Mouse (Mus musculus) liver, embryonic 14.5 days (tissue): ENCODE measurements around the gene Itpkb. TPM values are rescaled to one million over a fixed set of nuclear protein-coding genes. Genes with fewer than 3 reads are reported as not detected.

Experiments
- ATAC-seq: fragments of 200-750 bp; cut with Nextera tagmentation; 2 replicates; pipeline ENCODE4 v1.8.0; 2017; ENCODE audit warnings: moderate number of reproducible peaks, mild to moderate bottlenecking, moderate library complexity; ENCODE audit not compliant: insufficient read depth
- DNase-seq, 3 experiments: peaks; one replicate each; pipeline ENCODE4 v3.0.0-alpha.2; 2012 to 2013; ENCODE audit warnings: low read depth in 3 of 3, low spot score in 3 of 3
- H3K27ac ChIP-seq: fragments of 300-500 bp; sonication (generic); 2 replicates; pipeline ENCODE4 v1.5.1; 2014; ENCODE audit warnings: moderate library complexity, mild to moderate bottlenecking, control low read depth, inconsistent platforms
- H3K27me3 ChIP-seq: fragments of 300-500 bp; sonication (generic); 2 replicates; pipeline ENCODE4 v1.6.1; 2014; ENCODE audit warnings: mild to moderate bottlenecking, low read length, moderate library complexity; ENCODE audit not compliant: control insufficient read depth, insufficient read depth
- H3K36me3 ChIP-seq: fragments of 300-500 bp; sonication (generic); replicated peaks from 2 replicates; pipeline ENCODE4 v1.6.1; 2014; ENCODE audit warnings: low read depth; ENCODE audit not compliant: control insufficient read depth, insufficient read depth
- H3K4me1 ChIP-seq, 2 experiments: fragments of 200-500 bp in 1 of 2; fragments of 300-500 bp in 1 of 2; sonication (generic) in 1 of 2; replicated peaks; 2 replicates each; pipeline ENCODE4 v1.6.1; 2012 to 2014; ENCODE audit warnings: antibody characterized with exemption in 1 of 2, inconsistent platforms in 1 of 2, low read length in 1 of 2; ENCODE audit not compliant: control insufficient read depth in 2 of 2, insufficient read depth in 2 of 2
- H3K4me2 ChIP-seq: fragments of 300-500 bp; sonication (generic); 2 replicates; pipeline ENCODE4 v1.6.1; 2014; ENCODE audit warnings: low read depth, mild to moderate bottlenecking, control low read depth, moderate library complexity
- H3K4me3 ChIP-seq, 2 experiments: fragments of 200-500 bp in 1 of 2; fragments of 300-500 bp in 1 of 2; sonication (generic) in 1 of 2; 2 replicates each; pipeline ENCODE4 v1.5.1; 2012 to 2014; ENCODE audit warnings: low read depth in 2 of 2, low read length in 2 of 2, mild to moderate bottlenecking in 2 of 2, control low read depth in 1 of 2, inconsistent platforms in 1 of 2, moderate library complexity in 1 of 2; ENCODE audit not compliant: insufficient read depth in 1 of 2
- H3K9ac ChIP-seq: fragments of 300-500 bp; sonication (generic); replicated peaks from 2 replicates; pipeline ENCODE4 v1.6.1; 2014; ENCODE audit warnings: mild to moderate bottlenecking, control low read depth, moderate library complexity
- H3K9me3 ChIP-seq: fragments of 300-500 bp; sonication (generic); 2 replicates; pipeline ENCODE4 v1.6.1; 2016; ENCODE audit warnings: low read length, mixed read lengths; ENCODE audit not compliant: control insufficient read depth
- CTCF ChIP-seq: IDR thresholded peaks from 2 replicates; pipeline ENCODE4 v1.5.1; 2016; ENCODE audit warnings: antibody characterized with exemption, low read depth, control low read depth
- EP300 ChIP-seq: IDR thresholded peaks from 2 replicates; pipeline ENCODE4 v1.6.1; 2016; ENCODE audit warnings: antibody characterized with exemption, low read depth
- WGBS: fragments of 180-500 bp; shearing (Covaris S2); extraction: QIAGEN DNeasy Blood & Tissue Kit; methylation state at CpG from one replicate; pipeline ENCODE4 v1.1.7; 2014; ENCODE audit not compliant: insufficient replicate concordance; 5-methylcytosine and 5-hydroxymethylcytosine counted together
- polyA plus RNA-seq, 2 experiments: library from polyadenylated mRNA; depleted of rRNA in 1 of 2; stranded (reverse) in 1 of 2; unstranded in 1 of 2; fragments of >200 nt; fragmentation: Nextera tagmentation in 1 of 2; extraction: Ambion mirVana in 1 of 2; gene quantifications; 2 replicates each; pipeline versions ENCODE4 v1.2.1 to v1.2.3; 2012 to 2014

The Itpkb gene
- polyA plus RNA-seq, 2 experiments = 0.52 to 1.3 TPM

- 18% methylated on average over 20 of the region's 20 CpGs for WGBS
- H3K27me3 ChIP-seq = peaks cover 8% of the 10 kb centered on the region; the same call in 1 of the 2 replicates
- no peaks in the 10 kb centered on the region for H3K36me3 ChIP-seq
- H3K27ac ChIP-seq = no peak overlapping the region
- no peak for TF ChIP-seq CTCF
- no peak for TF ChIP-seq EP300
- H3K4me2 ChIP-seq = 0 out of 2 replicates have a peak overlapping the region, but pooled peaks have one; percentile 13
- H3K9ac ChIP-seq = no peak overlapping the region
- H3K9me3 ChIP-seq = no peaks in the 10 kb centered on the region
- DNase-seq (no peak), ATAC-seq (no peak)
- 0 out of 4 replicates have a peak overlapping the region, but pooled peaks of 1 of the 2 experiments have one; percentile 18 for H3K4me3 ChIP-seq
- H3K4me1 ChIP-seq = peaks cover 0 to 24% of the 10 kb centered on the region in 2 experiments; a peak in 3 of 4 replicates
Measured at GRCm38 (mm10) chr1:180313517-180314440, 16.5 kb upstream of the Itpkb start.

- H3K27ac ChIP-seq = no peak overlapping the region
- H3K4me3 ChIP-seq = no peak overlapping the region
- no peak for ATAC-seq
- no peak overlapping the region for H3K4me2 ChIP-seq
- DNase-seq = no peak
- H3K9ac ChIP-seq = no peak overlapping the region
- H3K27me3 ChIP-seq = peaks cover 8% of the 10 kb centered on the region; the same call in 1 of the 2 replicates
- no peaks in the 10 kb centered on the region for H3K36me3 ChIP-seq
- TF ChIP-seq CTCF (no peak), EP300 (no peak)
- peaks cover 0 to 26% of the 10 kb centered on the region in 2 experiments; a peak in 3 of 4 replicates for H3K4me1 ChIP-seq
- 65% methylated on average over 11 of the region's 11 CpGs for WGBS
- H3K9me3 ChIP-seq = no peaks in the 10 kb centered on the region
Measured at GRCm38 (mm10) chr1:180314641-180315040, 15.6 kb upstream of the Itpkb start.

- DNase-seq (no peak), ATAC-seq (no peak)
- H3K4me3 ChIP-seq = no peak overlapping the region
- no peak overlapping the region for H3K27ac ChIP-seq
- H3K4me1 ChIP-seq = peaks cover 0 to 26% of the 10 kb centered on the region in 2 experiments; a peak in 3 of 4 replicates
- TF ChIP-seq EP300 (no peak), CTCF (no peak)
- no peak overlapping the region for H3K4me2 ChIP-seq
- no peaks in the 10 kb centered on the region for H3K36me3 ChIP-seq
- H3K9me3 ChIP-seq = no peaks in the 10 kb centered on the region
- no peak overlapping the region for H3K9ac ChIP-seq
- peaks cover 8% of the 10 kb centered on the region; the same call in 1 of the 2 replicates for H3K27me3 ChIP-seq
- 50% methylated on average over 3 of the region's 3 CpGs for WGBS
Measured at GRCm38 (mm10) chr1:180315127-180315526, 15.2 kb upstream of the Itpkb start.

- Histone ChIP-seq H3K9ac (no peak overlapping the region), H3K9me3 (no peaks in the 10 kb centered on the region), H3K4me2 (no peak overlapping the region), H3K27ac (no peak overlapping the region), H3K4me3 (no peak overlapping the region), H3K36me3 (no peaks in the 10 kb centered on the region), H3K27me3 (peaks cover 8% of the 10 kb centered on the region; the same call in 1 of the 2 replicates), H3K4me1 (peaks cover 0 to 26% of the 10 kb centered on the region in 2 experiments; a peak in 3 of 4 replicates)
- DNase-seq (no peak), ATAC-seq (peak; percentile 55; the same call in 1 of the 2 replicates)
- TF ChIP-seq EP300 (peak; percentile 44), CTCF (no peak)
- WGBS = 8% methylated on average over 4 of the region's 4 CpGs
Measured at GRCm38 (mm10) chr1:180317450-180317849, 12.8 kb upstream of the Itpkb start.

- H3K27me3 ChIP-seq = peaks cover 6% of the 10 kb centered on the region; the same call in 1 of the 2 replicates
- H3K27ac ChIP-seq = no peak overlapping the region
- DNase-seq (no peak), ATAC-seq (no peak)
- no peak for TF ChIP-seq EP300
- H3K4me1 ChIP-seq = peaks cover 0 to 24% of the 10 kb centered on the region in 2 experiments; a peak in 3 of 4 replicates
- 31% methylated on average over 5 of the region's 5 CpGs for WGBS
- H3K9ac ChIP-seq = no peak overlapping the region
- no peak overlapping the region for H3K4me3 ChIP-seq
- H3K36me3 ChIP-seq = no peaks in the 10 kb centered on the region
- no peak overlapping the region for H3K4me2 ChIP-seq
- H3K9me3 ChIP-seq = no peaks in the 10 kb centered on the region
Measured at GRCm38 (mm10) chr1:180318407-180318806, 11.9 kb upstream of the Itpkb start.
